Mouse (Mus musculus) MEL (cell line): ENCODE results near the gene Psenen. TPM values are rescaled to one million over a fixed set of nuclear protein-coding genes. Genes with fewer than 3 reads are reported as not detected.

ENCODE experiments used
- DNase-seq: peaks from one replicate; pipeline ENCODE4 v3.0.0; 2011; ENCODE audit warnings: low read depth, low spot score
- H3K27ac ChIP-seq: 2 replicates; pipeline ENCODE4 v1.5.1; 2012; ENCODE audit warnings: low read depth, mild to moderate bottlenecking, control low read depth, low read length, moderate library complexity; ENCODE audit not compliant: control insufficient read depth
- H3K27me3 ChIP-seq, 2 experiments: fragments of 150-350 bp in 1 of 2; sonication (generic) in 1 of 2; 2 replicates each; pipeline ENCODE4 v1.6.1; 2012; ENCODE audit warnings: low read length in 2 of 2, mild to moderate bottlenecking in 2 of 2, improper control_type of control experiment in 1 of 2, moderate library complexity in 1 of 2; ENCODE audit not compliant: insufficient read depth in 2 of 2, control insufficient read depth in 1 of 2
- H3K36me3 ChIP-seq, 2 experiments: 2 replicates each; pipeline ENCODE4 v1.6.1; 2012 to 2014; ENCODE audit warnings: low read length in 2 of 2, improper control_type of control experiment in 1 of 2, inconsistent platforms in 1 of 2, mild to moderate bottlenecking in 1 of 2; ENCODE audit not compliant: insufficient read depth in 2 of 2, control insufficient read depth in 1 of 2
- H3K4me1 ChIP-seq, 2 experiments: fragments of 150-350 bp in 1 of 2; sonication (generic) in 1 of 2; 2 replicates each; pipeline ENCODE4 v1.6.1; 2012; ENCODE audit warnings: low read length in 2 of 2, improper control_type of control experiment in 1 of 2, mild to moderate bottlenecking in 1 of 2; ENCODE audit not compliant: insufficient read depth in 2 of 2, control insufficient read depth in 1 of 2
- H3K4me3 ChIP-seq, 2 experiments: fragments of 150-350 bp in 1 of 2; sonication (generic) in 1 of 2; 2 replicates each; pipeline ENCODE4 v1.5.1; 2012; ENCODE audit warnings: low read depth in 2 of 2, low read length in 2 of 2, mild to moderate bottlenecking in 2 of 2, moderate library complexity in 2 of 2, control low read depth in 1 of 2, improper control_type of control experiment in 1 of 2; ENCODE audit not compliant: control insufficient read depth in 1 of 2, insufficient read depth in 1 of 2
- H3K79me2 ChIP-seq: 2 replicates; pipeline ENCODE4 v1.6.1; 2012; ENCODE audit warnings: mild to moderate bottlenecking, low read length, moderate library complexity; ENCODE audit not compliant: control insufficient read depth, poor library complexity, insufficient read depth
- H3K9ac ChIP-seq: 2 replicates; pipeline ENCODE4 v1.6.1; 2012; ENCODE audit warnings: low read depth, mild to moderate bottlenecking, control low read depth, low read length, moderate library complexity; ENCODE audit not compliant: control insufficient read depth, poor library complexity, severe bottlenecking
- H3K9me3 ChIP-seq: fragments of 150-350 bp; sonication (generic); replicated peaks from 2 replicates; pipeline ENCODE4 v1.6.1; 2012; ENCODE audit warnings: mild to moderate bottlenecking, low read length, improper control_type of control experiment, moderate library complexity; ENCODE audit not compliant: insufficient read depth
- BHLHE40 ChIP-seq: IDR thresholded peaks from 2 replicates; pipeline ENCODE4 v1.6.1; 2012; ENCODE audit warnings: low read depth, mild to moderate bottlenecking, inconsistent platforms, low read length, improper control_type of control experiment, borderline replicate concordance
- CTCF ChIP-seq, 3 experiments: IDR thresholded peaks in 2 of 3; conservative IDR thresholded peaks in 1 of 3; 2 replicates each; pipeline ENCODE4 v1.5.1; 2011 to 2012; ENCODE audit warnings: low read length in 3 of 3, low read depth in 2 of 3, mild to moderate bottlenecking in 2 of 3, improper control_type of control experiment in 1 of 3, inconsistent platforms in 1 of 3, mixed read lengths in 1 of 3, moderate library complexity in 1 of 3; ENCODE audit not compliant: control insufficient read depth in 1 of 3, insufficient read depth in 1 of 3, poor library complexity in 1 of 3, severe bottlenecking in 1 of 3
- EP300 ChIP-seq, 2 experiments: IDR thresholded peaks; 2 replicates each; pipeline ENCODE4 v1.6.1; 2011; ENCODE audit warnings: improper control_type of control experiment in 2 of 2, low read length in 2 of 2, low read depth in 1 of 2, mild to moderate bottlenecking in 1 of 2
- ETS1 ChIP-seq: IDR thresholded peaks from 2 replicates; pipeline ENCODE4 v1.6.1; 2012; ENCODE audit warnings: low read depth, mild to moderate bottlenecking, inconsistent platforms, low read length, improper control_type of control experiment, moderate library complexity
- GATA1 ChIP-seq: IDR thresholded peaks from 2 replicates; pipeline ENCODE4 v1.6.1; 2011; ENCODE audit warnings: low read depth, low read length, improper control_type of control experiment
- KAT2A ChIP-seq: conservative IDR thresholded peaks from 2 replicates; pipeline ENCODE4 v1.6.1; 2012; ENCODE audit warnings: low read depth, low read length, improper control_type of control experiment, inconsistent platforms
- MAFK ChIP-seq: IDR thresholded peaks from 2 replicates; pipeline ENCODE4 v1.6.1; 2011; ENCODE audit warnings: low read depth, mild to moderate bottlenecking, low read length, improper control_type of control experiment, borderline replicate concordance
- MAX ChIP-seq: IDR thresholded peaks from 2 replicates; pipeline ENCODE4 v1.6.1; 2011; ENCODE audit warnings: low read length, improper control_type of control experiment
- MXI1 ChIP-seq: IDR thresholded peaks from 2 replicates; pipeline ENCODE4 v1.6.1; 2011; ENCODE audit warnings: mild to moderate bottlenecking, low read depth, low read length, improper control_type of control experiment
- MYC ChIP-seq: IDR thresholded peaks from 2 replicates; pipeline ENCODE4 v1.6.1; 2011; ENCODE audit warnings: low read depth, mild to moderate bottlenecking, low read length, improper control_type of control experiment, moderate library complexity
- RCOR1 ChIP-seq: IDR thresholded peaks from 2 replicates; pipeline ENCODE4 v1.6.1; 2012; ENCODE audit warnings: low read depth, mild to moderate bottlenecking, inconsistent platforms, low read length, improper control_type of control experiment
- SIN3A ChIP-seq: IDR thresholded peaks from 2 replicates; pipeline ENCODE4 v1.6.1; 2012; ENCODE audit warnings: low read length, improper control_type of control experiment, inconsistent platforms
- TAL1 ChIP-seq: IDR thresholded peaks from 2 replicates; pipeline ENCODE4 v1.6.1; 2012; ENCODE audit warnings: mild to moderate bottlenecking, inconsistent platforms, low read length, moderate library complexity, mixed read lengths
- TBP ChIP-seq: IDR thresholded peaks from 2 replicates; pipeline ENCODE4 v1.8.0; 2011; ENCODE audit warnings: low read depth, low read length, improper control_type of control experiment
- TCF12 ChIP-seq: IDR thresholded peaks from 2 replicates; pipeline ENCODE4 v1.6.1; 2014; ENCODE audit warnings: low read depth, mild to moderate bottlenecking, inconsistent platforms, low read length, improper control_type of control experiment, moderate library complexity
- USF2 ChIP-seq, 2 experiments: IDR thresholded peaks; 2 replicates each; pipeline ENCODE4 v1.6.1; 2011 to 2012; ENCODE audit warnings: improper control_type of control experiment in 2 of 2, low read length in 2 of 2, borderline replicate concordance in 1 of 2, inconsistent platforms in 1 of 2, low read depth in 1 of 2, mild to moderate bottlenecking in 1 of 2; ENCODE audit not compliant: insufficient read depth in 1 of 2
- ZNF384 ChIP-seq: IDR thresholded peaks from 2 replicates; pipeline ENCODE4 v1.6.1; 2012; ENCODE audit warnings: low read depth, mild to moderate bottlenecking, inconsistent platforms, low read length, improper control_type of control experiment
- polyA plus RNA-seq, 2 experiments: library from polyadenylated mRNA; stranded (reverse) in 1 of 2; unstranded in 1 of 2; fragments of >175 nt in 1 of 2; fragments of >200 nt in 1 of 2; gene quantifications; 2 replicates each; pipeline versions ENCODE4 v1.2.1 to v1.2.4; 2012; ENCODE audit warnings: low replicate concordance in 2 of 2, low read depth in 1 of 2; ENCODE audit not compliant: insufficient read length in 2 of 2, insufficient read depth in 1 of 2, missing spikeins in 1 of 2
- total RNA-seq: library from RNA; depleted of rRNA; stranded (reverse); fragments of 300-350 nt; gene quantifications from 2 replicates; pipeline ENCODE4 v1.2.3, GENCODE M21; 2012

Psenen gene
- total and polyA plus RNA-seq, 3 experiments, result 60.8 to 157 TPM; not detected in 1

DNA sequence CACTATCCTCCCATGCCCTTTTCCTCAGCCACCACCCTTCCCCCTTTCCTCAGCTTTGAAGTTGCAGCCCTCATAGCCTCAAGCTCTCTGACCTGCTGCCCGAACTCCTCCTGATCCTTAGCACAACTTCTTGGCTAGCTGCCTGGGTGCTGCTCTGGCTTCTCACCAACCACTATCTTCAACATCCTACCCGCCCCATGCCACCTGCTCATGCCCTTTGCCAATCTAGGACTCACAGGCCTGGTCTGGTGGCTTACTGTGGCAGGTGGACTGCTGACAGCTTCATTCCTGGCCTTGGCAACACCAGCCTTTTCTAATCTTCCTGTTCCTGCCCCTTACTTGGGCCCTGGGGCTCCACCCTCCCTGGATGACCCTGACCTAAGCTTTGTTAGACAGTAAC, 9.5 kb upstream of the Psenen start:
- Histone ChIP-seq H3K36me3 (peaks cover 0 to 18% of the 10 kb centered on the region in 2 experiments; a peak in 3 of 4 replicates), H3K9me3 (no peaks in the 10 kb centered on the region), H3K9ac (no peak overlapping the region), H3K79me2 (no peaks in the 10 kb centered on the region), H3K27ac (peak overlapping the region; percentile 15; the same call in 1 of the 2 replicates), H3K4me1 (peaks cover 0 to 6% of the 10 kb centered on the region in 2 experiments; a peak in 1 of 4 replicates), H3K4me3 (no peak overlapping the region), H3K27me3 (no peaks in the 10 kb centered on the region)
- DNase-seq, result peak; percentile 53
- TF ChIP-seq BHLHE40 (no peak), SIN3A (0 out of 2 replicates have a peak, but pooled peaks have one; percentile 14), EP300 (IDR thresholded peaks at IDR 0.05; ENCODE audit: low read depth in 1 of 2, low read length in 2 of 2) (peak; percentile 24 to 71; a peak in 2 of 4 replicates), TCF12 (peak; percentile 84; the same call in 1 of the 2 replicates), GATA1 (0 out of 2 replicates have a peak, but pooled peaks have one; percentile 8), MAX (0 out of 2 replicates have a peak, but pooled peaks have one; percentile 47), ETS1 (peak; percentile 64), TAL1 (peak; percentile 63), USF2 (IDR thresholded peaks at IDR 0.05; ENCODE audit: borderline replicate concordance in 1 of 2, insufficient read depth in 1 of 2, low read depth in 1 of 2, low read length in 2 of 2) (no peak), KAT2A (no peak)

DNA sequence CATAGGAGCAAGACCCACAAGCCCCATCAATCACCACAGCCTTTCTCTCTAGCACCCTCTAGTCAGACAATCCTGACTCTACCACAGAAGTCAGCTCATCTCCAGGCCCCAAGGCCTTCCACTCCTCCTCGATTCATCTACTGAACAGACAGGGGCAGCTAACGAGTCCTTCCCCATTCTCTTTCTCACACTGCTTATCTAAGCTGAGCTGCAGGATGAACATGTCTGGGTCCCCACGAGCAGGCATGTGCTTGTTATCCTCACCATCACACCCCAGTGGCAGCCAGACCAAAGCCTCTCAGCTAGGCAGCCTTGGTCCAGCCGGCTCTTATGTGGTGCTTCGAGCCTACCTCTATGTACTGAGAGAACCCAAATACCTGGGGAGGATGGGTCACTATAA, 9.0 kb upstream of the Psenen start:
- no peaks in the 10 kb centered on the region for H3K79me2 ChIP-seq
- peaks cover 0 to 15% of the 10 kb centered on the region in 2 experiments; a peak in 3 of 4 replicates for H3K36me3 ChIP-seq
- H3K4me3 ChIP-seq, result no peak overlapping the region
- H3K27ac ChIP-seq, result peak overlapping the region; percentile 15; the same call in 1 of the 2 replicates
- H3K9ac ChIP-seq, result no peak overlapping the region
- TF ChIP-seq ZNF384 (no peak), CTCF (IDR thresholded peaks at IDR 0.05 in 2 of 3, conservative IDR thresholded peaks at IDR 0.05 in 1 of 3; ENCODE audit: control insufficient read depth in 1 of 3, insufficient read depth in 1 of 3, low read depth in 2 of 3, low read length in 3 of 3, poor library complexity in 1 of 3, severe bottlenecking in 1 of 3) (peak in 1 of 3 experiments; percentile 5; a peak in 2 of 6 replicates), MXI1 (peak; percentile 49), TBP (peak; percentile 61), MAFK (no peak), RCOR1 (peak; percentile 39; the same call in 1 of the 2 replicates), GATA1 (peak; percentile 8; the same call in 1 of the 2 replicates), MAX (peak; percentile 65), EP300 (IDR thresholded peaks at IDR 0.05; ENCODE audit: low read depth in 1 of 2, low read length in 2 of 2) (peak in 1 of 2 experiments; percentile 6; a peak in 1 of 4 replicates), MYC (peak; percentile 62; the same call in 1 of the 2 replicates)
- TF ChIP-seq, all 39 proteins: peak for 8
- peak; percentile 63 for DNase-seq
- Histone ChIP-seq H3K27me3 (no peaks in the 10 kb centered on the region), H3K4me1 (peaks cover 0 to 6% of the 10 kb centered on the region in 2 experiments; a peak in 1 of 4 replicates), H3K9me3 (no peaks in the 10 kb centered on the region)
